Mouse (Mus musculus) kidney, adult 11 months (tissue): Measurements from ENCODE around the gene Gm10277.

ENCODE experiments used
- DNase-seq: peaks from one replicate; pipeline ENCODE4 v3.0.0; 2022

The Gm10277 gene

GRCm38 (mm10) chr11:77787707-77788106 lies at the start of gene Gm10277:
Gene Gm10277 (minus strand): TSS chr11:77787747.
- no peak for DNase-seq

GRCm38 (mm10) chr11:77836751-77837150 lies 49.2 kb upstream of the Gm10277 start:
- DNase-seq = peak; percentile 79

GRCm38 (mm10) chr11:77836290-77836689 lies 48.7 kb upstream of the Gm10277 start:
- DNase-seq = no peak

- DNase-seq = no peak
Measured at GRCm38 (mm10) chr11:77835109-77835508, 47.6 kb upstream of the Gm10277 start.

- no peak for DNase-seq
Measured at GRCm38 (mm10) chr11:77832541-77832940, 45.0 kb upstream of the Gm10277 start.

- peak; percentile 64 for DNase-seq
Measured at GRCm38 (mm10) chr11:77830875-77831274, 43.3 kb upstream of the Gm10277 start.

GRCm38 (mm10) chr11:77829043-77829841 lies 41.7 kb upstream of the Gm10277 start:
- no peak for DNase-seq

- DNase-seq = no peak
Measured at GRCm38 (mm10) chr11:77828163-77828562, 40.6 kb upstream of the Gm10277 start.

GRCm38 (mm10) chr11:77827241-77827995 lies 39.9 kb upstream of the Gm10277 start:
- peak; percentile 80 for DNase-seq

- DNase-seq = no peak
Measured at GRCm38 (mm10) chr11:77826311-77826710, 38.8 kb upstream of the Gm10277 start.

GRCm38 (mm10) chr11:77825853-77826252 lies 38.3 kb upstream of the Gm10277 start:
- peak; percentile 68 for DNase-seq

- DNase-seq = no peak
Measured at GRCm38 (mm10) chr11:77822781-77823180, 35.2 kb upstream of the Gm10277 start.

- DNase-seq = peak; percentile 47
Measured at GRCm38 (mm10) chr11:77821648-77822047, 34.1 kb upstream of the Gm10277 start.

GRCm38 (mm10) chr11:77816003-77816402 lies 28.5 kb upstream of the Gm10277 start:
- peak; percentile 45 for DNase-seq

- DNase-seq = no peak
Measured at GRCm38 (mm10) chr11:77813969-77814368, 26.4 kb upstream of the Gm10277 start.

GRCm38 (mm10) chr11:77810018-77810417 lies 22.5 kb upstream of the Gm10277 start:
- no peak for DNase-seq

GRCm38 (mm10) chr11:77809215-77809614 lies 21.7 kb upstream of the Gm10277 start:
- DNase-seq = no peak

- no peak for DNase-seq
Measured at GRCm38 (mm10) chr11:77808051-77808465, 20.5 kb upstream of the Gm10277 start.

- no peak for DNase-seq
Measured at GRCm38 (mm10) chr11:77806855-77807254, 19.3 kb upstream of the Gm10277 start.

- DNase-seq = peak; percentile 52
Measured at GRCm38 (mm10) chr11:77806218-77806617, 18.7 kb upstream of the Gm10277 start.

- DNase-seq = no peak
Measured at GRCm38 (mm10) chr11:77802341-77802865, 14.9 kb upstream of the Gm10277 start.

- peak; percentile 80 for DNase-seq
Measured at GRCm38 (mm10) chr11:77800869-77801701, 13.5 kb upstream of the Gm10277 start.

GRCm38 (mm10) chr11:77800491-77800868 lies 12.9 kb upstream of the Gm10277 start:
- no peak for DNase-seq
